Mouse (Mus musculus): ENCODE data around the gene Ttc21a. TPM values are rescaled to one million over a fixed set of nuclear protein-coding genes. Genes with fewer than 3 reads are reported as not detected.

Ttc21a gene
- polyA plus RNA-seq, 1 experiment = 5.0 TPM

DNA sequence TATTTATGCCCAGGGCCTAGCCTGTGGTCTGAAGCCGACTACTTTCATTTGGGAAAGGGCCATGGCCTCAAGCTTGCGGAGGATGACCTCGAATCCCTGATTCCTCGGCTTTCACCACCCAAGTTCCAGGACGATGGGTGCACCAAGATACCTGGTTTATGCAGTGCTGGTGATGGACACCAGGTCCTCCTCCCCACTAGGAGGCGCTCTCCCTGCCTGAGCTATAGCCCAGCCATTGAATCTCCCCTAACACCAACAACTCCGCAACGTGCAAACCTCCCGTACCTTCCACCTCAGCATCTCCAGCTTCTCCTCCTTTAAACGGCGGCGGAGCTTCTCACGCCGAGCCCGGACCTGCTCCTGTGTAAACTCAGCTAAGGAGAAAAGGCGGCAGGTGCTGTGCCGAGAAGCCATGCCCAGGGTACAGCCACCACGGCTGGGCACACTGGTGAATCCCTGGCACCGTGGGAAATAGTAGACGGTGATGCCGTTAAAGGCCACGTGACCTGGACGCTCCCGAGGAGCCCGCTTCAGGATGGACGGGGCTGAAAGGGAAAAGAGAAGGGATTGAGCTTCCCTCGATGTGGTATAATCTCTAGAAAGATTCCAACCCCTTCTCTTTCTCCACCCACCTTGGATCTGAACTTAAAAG lies 36.6 kb downstream of the Ttc21a start:
- H3K4me1 ChIP-seq (ENCODE audit: control insufficient read depth, insufficient read depth, low read length) = peaks cover 7% of the 10 kb centered on the region; the same call in 1 of the 2 replicates

DNA sequence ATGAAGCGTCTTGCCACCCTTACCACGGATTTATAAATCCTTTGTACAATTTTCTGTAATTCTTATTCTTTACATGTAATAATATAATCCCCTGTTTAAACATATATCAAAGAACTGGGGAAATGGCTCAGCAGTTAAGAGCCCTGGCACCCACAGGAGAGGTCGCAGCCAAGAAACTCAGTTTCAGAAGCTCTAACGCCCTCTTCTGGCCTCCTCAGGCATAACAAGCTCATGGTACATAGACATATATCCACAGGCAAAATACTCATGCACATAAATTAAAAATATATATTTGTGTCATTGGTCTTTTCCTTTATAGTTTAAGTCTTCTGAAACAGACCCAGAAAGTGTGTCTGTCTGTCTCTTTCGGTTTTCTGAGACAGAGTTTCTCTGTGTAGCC lies 37.2 kb downstream of the Ttc21a start:
- 80% methylated on average over 5 of the region's 5 CpGs for WGBS
- H3K4me1 ChIP-seq (ENCODE audit: control insufficient read depth, insufficient read depth, low read length) = peaks cover 8% of the 10 kb centered on the region; the same call in 1 of the 2 replicates
- no peak overlapping the region for H3K4me3 ChIP-seq (replicated peaks; ENCODE audit: control insufficient read depth, low read depth, low read length)
- H3K27ac ChIP-seq (ENCODE audit: control insufficient read depth, insufficient read depth, low read depth, low read length, poor library complexity) = no peak overlapping the region
- TF ChIP-seq CTCF (IDR thresholded peaks at IDR 0.05; ENCODE audit: control insufficient read depth, insufficient read depth, low read length) (0 out of 2 replicates have a peak, but pooled peaks have one; percentile 2), POLR2A (IDR thresholded peaks at IDR 0.05; ENCODE audit: borderline replicate concordance, control insufficient read depth, low read depth, low read length) (no peak)

More for the DNA sequence above, 36.6 kb downstream of the Ttc21a start:
- Histone ChIP-seq H3K27ac (ENCODE audit: control insufficient read depth, insufficient read depth, low read depth, low read length, poor library complexity) (no peak overlapping the region), H3K4me3 (replicated peaks; ENCODE audit: control insufficient read depth, low read depth, low read length) (no peak overlapping the region)
- WGBS = 90% methylated on average over 27 of the region's 27 CpGs
- peak; percentile 79 for TF ChIP-seq CTCF (IDR thresholded peaks at IDR 0.05; ENCODE audit: control insufficient read depth, insufficient read depth, low read length)
- TF ChIP-seq POLR2A (IDR thresholded peaks at IDR 0.05; ENCODE audit: borderline replicate concordance, control insufficient read depth, low read depth, low read length) = no peak

DNA sequence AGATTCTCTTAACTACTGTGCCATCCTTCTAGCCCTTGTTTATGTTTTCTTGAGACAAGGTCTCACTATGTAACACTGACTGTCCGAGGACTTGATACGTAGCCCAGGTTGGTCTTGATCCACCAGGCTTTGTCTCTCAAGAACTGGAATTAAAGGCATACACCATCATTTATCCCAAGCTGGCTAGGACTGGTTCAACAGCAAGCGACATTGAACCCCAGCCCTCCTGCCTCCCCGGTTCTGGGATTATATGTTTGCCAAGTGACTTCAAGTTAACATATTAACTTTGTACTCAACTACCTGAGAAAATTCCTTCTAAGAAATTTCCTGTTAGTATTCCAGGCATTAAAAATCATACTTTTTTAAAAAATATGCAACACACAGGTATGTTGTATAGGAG lies 37.9 kb downstream of the Ttc21a start:
- Histone ChIP-seq H3K27ac (ENCODE audit: control insufficient read depth, insufficient read depth, low read depth, low read length, poor library complexity) (no peak overlapping the region), H3K4me1 (ENCODE audit: control insufficient read depth, insufficient read depth, low read length) (peaks cover 11% of the 10 kb centered on the region), H3K4me3 (replicated peaks; ENCODE audit: control insufficient read depth, low read depth, low read length) (no peak overlapping the region)
- TF ChIP-seq POLR2A (IDR thresholded peaks at IDR 0.05; ENCODE audit: borderline replicate concordance, control insufficient read depth, low read depth, low read length) = no peak
- no peak for TF ChIP-seq CTCF (IDR thresholded peaks at IDR 0.05; ENCODE audit: control insufficient read depth, insufficient read depth, low read length)
- 91% methylated on average over 4 of the region's 4 CpGs for WGBS

DNA sequence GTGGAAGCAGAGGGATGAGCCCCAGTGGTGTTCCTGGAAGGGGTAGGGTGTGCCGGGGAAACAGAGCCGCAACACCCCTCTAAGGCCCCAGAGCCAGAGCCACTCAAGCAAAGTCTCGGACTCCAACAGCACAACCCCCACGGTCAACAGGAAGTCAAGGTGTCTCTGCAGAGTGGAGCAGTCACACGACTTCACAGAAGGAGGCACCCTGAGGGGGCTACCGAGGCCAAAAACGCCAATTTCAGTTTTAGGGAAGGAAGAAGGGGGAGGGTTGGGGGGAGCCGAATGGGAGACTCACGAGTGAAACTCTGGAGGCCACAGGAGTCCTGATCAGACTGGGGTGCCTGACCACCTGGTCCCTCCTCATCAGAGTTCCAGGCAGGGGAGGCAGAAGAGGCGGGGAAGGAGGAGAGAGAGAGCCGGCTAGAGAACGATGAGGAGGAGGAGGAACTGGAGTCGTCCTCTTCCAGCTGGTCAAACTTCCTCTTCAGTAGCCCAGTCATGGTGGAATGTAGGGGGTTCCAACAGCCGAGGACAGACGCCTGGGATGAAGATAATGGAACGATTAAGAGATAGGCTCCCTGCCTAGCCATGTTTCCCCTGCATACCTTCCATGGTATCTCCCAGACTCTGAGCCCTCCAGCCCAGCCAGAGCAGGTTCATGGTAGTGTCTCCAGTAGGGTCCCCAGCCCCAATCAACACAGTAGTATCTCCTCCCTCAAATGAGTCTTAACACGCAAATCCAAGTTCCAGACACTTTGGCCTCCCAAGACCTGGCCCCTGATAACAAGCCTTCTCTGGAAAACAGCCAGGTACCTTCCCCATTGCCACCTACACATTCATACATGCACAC lies 39.5 kb downstream of the Ttc21a start:
- peak overlapping the region; percentile 78 for H3K27ac ChIP-seq (ENCODE audit: control insufficient read depth, insufficient read depth, low read depth, low read length, poor library complexity)
- WGBS = 3% methylated on average over 17 of the region's 17 CpGs
- H3K4me3 ChIP-seq (replicated peaks; ENCODE audit: control insufficient read depth, low read depth, low read length) = peak overlapping the region; percentile 66
- peaks cover 14% of the 10 kb centered on the region for H3K4me1 ChIP-seq (ENCODE audit: control insufficient read depth, insufficient read depth, low read length)
- TF ChIP-seq POLR2A (IDR thresholded peaks at IDR 0.05; ENCODE audit: borderline replicate concordance, control insufficient read depth, low read depth, low read length) = no peak
- no peak for TF ChIP-seq CTCF (IDR thresholded peaks at IDR 0.05; ENCODE audit: control insufficient read depth, insufficient read depth, low read length)

DNA sequence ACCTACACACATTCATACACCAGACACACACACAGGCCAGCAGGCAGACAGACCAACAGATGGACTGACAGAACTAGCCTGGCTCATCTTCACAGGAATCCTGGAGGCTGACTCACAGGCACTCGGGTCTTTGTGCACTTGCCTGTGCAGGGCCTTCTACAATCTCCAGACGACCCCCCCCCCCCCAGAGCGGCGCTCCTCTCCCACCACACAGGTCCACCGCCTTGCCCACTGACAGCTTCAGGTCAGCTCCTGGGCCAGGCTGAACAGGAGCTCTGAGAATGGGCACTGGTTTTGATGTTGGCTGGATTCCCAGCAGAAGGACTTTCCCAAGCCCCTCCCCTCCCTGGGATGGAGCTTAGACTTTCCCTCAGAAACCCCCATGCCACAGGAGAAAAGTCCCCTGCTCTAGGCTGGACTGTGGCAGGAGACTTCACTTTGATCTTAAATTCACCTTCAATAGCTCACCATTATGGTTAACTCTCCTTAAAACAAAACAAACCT lies 40.2 kb downstream of the Ttc21a start:
- peaks cover 14% of the 10 kb centered on the region for H3K4me1 ChIP-seq (ENCODE audit: control insufficient read depth, insufficient read depth, low read length)
- H3K27ac ChIP-seq (ENCODE audit: control insufficient read depth, insufficient read depth, low read depth, low read length, poor library complexity) = peak overlapping the region; percentile 78
- 7% methylated on average over 5 of the region's 5 CpGs for WGBS
- peak overlapping the region; percentile 66 for H3K4me3 ChIP-seq (replicated peaks; ENCODE audit: control insufficient read depth, low read depth, low read length)
- no peak for TF ChIP-seq POLR2A (IDR thresholded peaks at IDR 0.05; ENCODE audit: borderline replicate concordance, control insufficient read depth, low read depth, low read length)
- no peak for TF ChIP-seq CTCF (IDR thresholded peaks at IDR 0.05; ENCODE audit: control insufficient read depth, insufficient read depth, low read length)

DNA sequence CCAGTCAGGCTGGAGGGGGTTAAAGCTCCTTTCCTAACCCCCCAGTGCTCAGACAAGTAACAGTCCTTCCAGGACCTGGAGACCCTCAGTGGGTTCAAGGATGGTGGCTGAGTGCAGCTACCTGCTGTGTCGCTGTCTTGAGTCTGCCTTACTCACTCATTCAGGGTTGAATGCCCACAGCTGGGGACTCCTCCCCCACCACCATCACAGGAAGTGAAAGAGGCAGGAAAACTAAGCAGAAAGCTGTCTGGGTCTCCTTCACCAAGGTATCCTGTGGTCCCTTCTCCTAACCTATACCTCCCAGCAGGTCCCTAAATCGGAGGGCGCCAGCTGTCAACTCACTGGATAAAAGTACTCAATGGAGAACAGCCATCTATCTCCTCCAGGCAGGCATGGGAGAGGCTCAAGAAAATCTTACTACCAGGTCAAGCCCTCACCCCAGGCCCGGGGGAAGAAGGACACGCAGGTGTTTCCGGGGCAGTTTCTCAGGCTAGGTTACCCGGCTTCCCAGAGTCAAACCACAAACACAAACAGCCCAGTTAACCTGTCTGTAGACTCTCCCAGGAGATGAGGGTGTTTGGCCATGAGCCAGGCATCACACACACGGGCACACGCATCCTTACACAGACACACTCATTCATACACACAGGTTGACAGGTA lies 40.9 kb downstream of the Ttc21a start:
- WGBS = 6% methylated on average over 9 of the region's 9 CpGs
- peak overlapping the region; percentile 78 for H3K27ac ChIP-seq (ENCODE audit: control insufficient read depth, insufficient read depth, low read depth, low read length, poor library complexity)
- H3K4me3 ChIP-seq (replicated peaks; ENCODE audit: control insufficient read depth, low read depth, low read length) = peak overlapping the region; percentile 63

DNA sequence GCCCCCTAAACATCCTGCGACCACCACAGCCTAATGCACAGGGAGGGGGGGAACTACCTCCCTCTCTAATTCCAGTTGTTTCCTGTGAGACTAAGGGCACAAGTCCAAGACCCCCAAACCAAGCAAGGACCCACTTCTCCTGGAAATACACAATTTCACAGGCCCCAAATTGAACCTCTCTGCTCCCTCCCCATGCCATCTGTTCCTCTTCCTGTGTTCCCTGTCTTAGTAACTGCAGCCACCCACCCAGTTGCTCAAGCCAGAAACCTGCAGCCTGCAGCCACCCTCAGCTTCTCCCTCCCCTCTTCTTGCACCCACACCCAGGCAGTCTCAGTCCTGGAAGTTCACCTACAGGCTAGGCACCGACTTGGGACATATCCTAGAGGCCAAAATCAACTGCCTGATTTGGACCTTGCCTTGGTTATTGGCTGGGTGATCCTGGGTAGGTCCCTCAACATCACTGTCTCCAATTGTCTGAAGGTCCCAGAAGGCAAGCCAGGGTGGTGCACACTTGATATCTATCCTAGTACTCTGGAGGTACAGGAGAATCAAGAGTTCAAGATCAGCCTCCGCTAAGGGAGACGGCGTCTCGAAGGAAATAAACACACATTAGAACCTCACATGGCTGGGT lies 41.5 kb downstream of the Ttc21a start:
- TF ChIP-seq CTCF (IDR thresholded peaks at IDR 0.05; ENCODE audit: control insufficient read depth, insufficient read depth, low read length) = no peak
- no peak for TF ChIP-seq POLR2A (IDR thresholded peaks at IDR 0.05; ENCODE audit: borderline replicate concordance, control insufficient read depth, low read depth, low read length)
- Histone ChIP-seq H3K4me1 (ENCODE audit: control insufficient read depth, insufficient read depth, low read length) (peaks cover 14% of the 10 kb centered on the region), H3K27ac (ENCODE audit: control insufficient read depth, insufficient read depth, low read depth, low read length, poor library complexity) (peak overlapping the region; percentile 78), H3K4me3 (replicated peaks; ENCODE audit: control insufficient read depth, low read depth, low read length) (peak overlapping the region; percentile 2)
- WGBS = 45% methylated on average over 6 of the region's 6 CpGs

More for the DNA sequence above, 40.9 kb downstream of the Ttc21a start:
- TF ChIP-seq CTCF (IDR thresholded peaks at IDR 0.05; ENCODE audit: control insufficient read depth, insufficient read depth, low read length) (no peak), POLR2A (IDR thresholded peaks at IDR 0.05; ENCODE audit: borderline replicate concordance, control insufficient read depth, low read depth, low read length) (no peak)
- peaks cover 14% of the 10 kb centered on the region for H3K4me1 ChIP-seq (ENCODE audit: control insufficient read depth, insufficient read depth, low read length)
